Mouse (Mus musculus) CH12.LX (cell line): ENCODE measurements at regions not wholly inside any gene's neighbourhood (a gene's known extent, or its start where the extent isn't known, plus 50 kb on each side); places are given as distances from the start of the nearest gene placed in this dataset.

Experiments
- DNase-seq: peaks from one replicate; pipeline ENCODE4 v3.0.0-alpha.2; 2013; ENCODE audit errors: extremely low read depth
- H3K27ac ChIP-seq: 2 replicates; pipeline ENCODE4 v1.5.1; 2012; ENCODE audit warnings: low read depth, mild to moderate bottlenecking, control low read depth, moderate library complexity; ENCODE audit not compliant: insufficient read depth
- H3K27me3 ChIP-seq: replicated peaks from 2 replicates; pipeline ENCODE3; 2012; ENCODE audit warnings: inconsistent platforms
- H3K36me3 ChIP-seq, 2 experiments: replicated peaks in 1 of 2; 2 replicates each; pipeline versions ENCODE3 to v1.6.1; 2012; ENCODE audit warnings: inconsistent platforms in 1 of 2, low read length in 1 of 2, mild to moderate bottlenecking in 1 of 2, mixed read lengths in 1 of 2, moderate library complexity in 1 of 2; ENCODE audit not compliant: control insufficient read depth in 1 of 2, insufficient read depth in 1 of 2
- H3K4me1 ChIP-seq, 2 experiments: 2 replicates each; pipeline ENCODE4 v1.6.1; 2012; ENCODE audit warnings: inconsistent platforms in 1 of 2, moderate library complexity in 1 of 2; ENCODE audit not compliant: insufficient read depth in 2 of 2, control insufficient read depth in 1 of 2
- H3K4me2 ChIP-seq: 2 replicates; pipeline ENCODE4 v1.6.1; 2012; ENCODE audit warnings: low read depth, mild to moderate bottlenecking, control low read depth; ENCODE audit not compliant: poor library complexity, insufficient read depth, severe bottlenecking
- H3K4me3 ChIP-seq, 3 experiments: fragments of 150-350 bp in 1 of 3; sonication (generic) in 1 of 3; replicated peaks in 1 of 3; 2 replicates each; pipeline versions ENCODE3 to v1.5.1; 2011 to 2012; ENCODE audit warnings: low read depth in 2 of 3, low read length in 2 of 3, mild to moderate bottlenecking in 2 of 3, moderate library complexity in 2 of 3, control low read depth in 1 of 3, improper control_type of control experiment in 1 of 3, inconsistent platforms in 1 of 3, mixed read lengths in 1 of 3; ENCODE audit not compliant: poor library complexity in 1 of 3
- H3K79me2 ChIP-seq: replicated peaks from 2 replicates; pipeline ENCODE4 v1.6.1; 2012; ENCODE audit warnings: mild to moderate bottlenecking, moderate library complexity; ENCODE audit not compliant: control insufficient read depth, poor library complexity, insufficient read depth, severe bottlenecking; ENCODE audit errors: extremely low read depth
- H3K9ac ChIP-seq: 2 replicates; pipeline ENCODE4 v1.6.1; 2012; ENCODE audit warnings: low read depth, mild to moderate bottlenecking, control low read depth, moderate library complexity; ENCODE audit not compliant: insufficient read depth
- H3K9me3 ChIP-seq: replicated peaks from 2 replicates; pipeline ENCODE3; 2012; ENCODE audit warnings: low read length, inconsistent platforms, mixed read lengths
- BHLHE40 ChIP-seq: IDR thresholded peaks from 2 replicates; pipeline ENCODE4 v1.6.1; 2011; ENCODE audit warnings: mild to moderate bottlenecking, low read depth, low read length, improper control_type of control experiment
- CHD2 ChIP-seq: IDR thresholded peaks from 2 replicates; pipeline ENCODE4 v1.6.1; 2011; ENCODE audit warnings: low read length, improper control_type of control experiment
- ELF1 ChIP-seq: IDR thresholded peaks from 2 replicates; pipeline ENCODE4 v1.6.1; 2014; ENCODE audit warnings: low read depth, mild to moderate bottlenecking, inconsistent platforms, low read length, improper control_type of control experiment
- EP300 ChIP-seq: IDR thresholded peaks from 2 replicates; pipeline ENCODE4 v1.6.1; 2011; ENCODE audit warnings: low read length, improper control_type of control experiment
- GABPA ChIP-seq: IDR thresholded peaks from 2 replicates; pipeline ENCODE4 v1.6.1; 2012; ENCODE audit warnings: low read depth, low read length, improper control_type of control experiment, inconsistent platforms; ENCODE audit not compliant: insufficient replicate concordance
- HCFC1 ChIP-seq: IDR thresholded peaks from 2 replicates; pipeline ENCODE4 v1.6.1; 2012; ENCODE audit warnings: low read depth, mild to moderate bottlenecking, inconsistent platforms, low read length, improper control_type of control experiment
- IRF4 ChIP-seq: IDR thresholded peaks from 2 replicates; pipeline ENCODE4 v1.6.1; 2014; ENCODE audit warnings: low read depth, mild to moderate bottlenecking, inconsistent platforms, low read length, improper control_type of control experiment
- JUN ChIP-seq: IDR thresholded peaks from 2 replicates; pipeline ENCODE4 v1.6.1; 2011; ENCODE audit warnings: low read depth, mild to moderate bottlenecking, low read length, improper control_type of control experiment, moderate library complexity; ENCODE audit not compliant: insufficient read depth
- KAT2A ChIP-seq: IDR thresholded peaks from 2 replicates; pipeline ENCODE4 v1.6.1; 2012; ENCODE audit warnings: low read length, improper control_type of control experiment, inconsistent platforms; ENCODE audit not compliant: insufficient replicate concordance
- MAX ChIP-seq: IDR thresholded peaks from 2 replicates; pipeline ENCODE4 v1.6.1; 2011; ENCODE audit warnings: low read length, improper control_type of control experiment
- MAZ ChIP-seq: IDR thresholded peaks from 2 replicates; pipeline ENCODE4 v1.6.1; 2012; ENCODE audit warnings: low read depth, mild to moderate bottlenecking, inconsistent platforms, low read length, improper control_type of control experiment, moderate library complexity
- MEF2A ChIP-seq: IDR thresholded peaks from 2 replicates; pipeline ENCODE4 v1.6.1; 2014; ENCODE audit warnings: low read depth, mild to moderate bottlenecking, inconsistent platforms, low read length, improper control_type of control experiment, borderline replicate concordance
- MXI1 ChIP-seq: IDR thresholded peaks from 2 replicates; pipeline ENCODE4 v1.6.1; 2011; ENCODE audit warnings: mild to moderate bottlenecking, low read depth, low read length, improper control_type of control experiment
- MYC ChIP-seq: IDR thresholded peaks from 2 replicates; pipeline ENCODE4 v1.6.1; 2011; ENCODE audit warnings: low read depth, mild to moderate bottlenecking, improper control_type of control experiment, low read length
- PAX5 ChIP-seq: IDR thresholded peaks from 2 replicates; pipeline ENCODE4 v1.6.1; 2012; ENCODE audit warnings: low read length, inconsistent platforms, mixed read lengths
- POLR2A ChIP-seq: IDR thresholded peaks from 2 replicates; pipeline ENCODE4 v1.6.1; 2011; ENCODE audit warnings: low read depth, mild to moderate bottlenecking, improper control_type of control experiment, low read length
- POLR2AphosphoS2 ChIP-seq: IDR thresholded peaks from 2 replicates; pipeline ENCODE4 v1.6.1; 2011; ENCODE audit warnings: low read depth, low read length, improper control_type of control experiment
- TBP ChIP-seq: conservative IDR thresholded peaks from 2 replicates; pipeline ENCODE4 v1.6.1; 2011; ENCODE audit warnings: low read depth, low read length, improper control_type of control experiment
- ZKSCAN1 ChIP-seq: IDR thresholded peaks from 2 replicates; pipeline ENCODE4 v1.6.1; 2012; ENCODE audit warnings: low read depth, inconsistent platforms, low read length, improper control_type of control experiment, borderline replicate concordance
- ZNF384 ChIP-seq: IDR thresholded peaks from 2 replicates; pipeline ENCODE4 v1.6.1; 2012; ENCODE audit warnings: low read depth, low read length, improper control_type of control experiment, inconsistent platforms
- dilution Hi-C: fragments of 300-500 bp; cut with MboI; formaldehyde crosslinking; loops from 2 replicates; pipeline ENCODE4 v1.14.3; 2020; ENCODE audit warnings: low sequenced_read_pairs; ENCODE audit not compliant: extremely low pct_unique_long_range_greater_than_20kb, extremely low pct_ligation_motif_present
- in situ Hi-C: fragments of 300-500 bp; cut with MboI; formaldehyde crosslinking; loops from 3 replicates; pipeline ENCODE4 v1.14.3; 2019; ENCODE audit warnings: low sequenced_read_pairs, low pct_ligation_motif_present, low pct_unique_long_range_greater_than_20kb, mixed read lengths

DNA sequence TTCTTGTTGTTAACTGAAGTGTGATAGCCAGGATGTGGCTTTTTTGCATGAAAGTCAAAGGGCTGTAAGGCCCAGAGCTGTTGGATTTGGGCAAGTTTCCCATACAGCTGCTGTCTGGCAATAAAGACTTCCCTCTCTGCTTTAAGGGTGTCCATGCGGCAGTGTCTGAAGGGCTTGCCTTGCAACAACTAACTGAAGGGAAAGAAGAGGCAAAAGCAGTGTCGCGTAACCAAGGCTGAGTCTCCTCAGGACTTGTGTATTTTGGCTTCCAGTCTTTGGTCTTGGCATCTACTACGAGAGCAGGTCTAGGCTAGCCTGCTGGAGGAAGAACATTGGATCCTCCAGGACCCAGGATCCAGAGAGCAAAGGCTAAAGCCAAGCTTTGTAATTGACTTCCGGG is 306.7 kb downstream of the Tshz3 start:
- Histone ChIP-seq H3K9me3 (peaks cover 71% of the 10 kb centered on the region), H3K27ac (no peak overlapping the region), H3K4me2 (no peak overlapping the region), H3K4me1 (no peaks in the 10 kb centered on the region), H3K79me2 (no peaks in the 10 kb centered on the region), H3K9ac (no peak overlapping the region), H3K4me3 (no peak overlapping the region), H3K27me3 (no peaks in the 10 kb centered on the region), H3K36me3 (no peaks in the 10 kb centered on the region)
- dilution Hi-C loops (no loop called here), in situ Hi-C loops (no loop called here)
- no peak for DNase-seq
- TF ChIP-seq MAX (no peak), ZNF384 (no peak), TBP (no peak), ZKSCAN1 (no peak), CHD2 (no peak), MEF2A (no peak), POLR2AphosphoS2 (no peak), KAT2A (no peak), HCFC1 (no peak), MYC (no peak), POLR2A (no peak), ELF1 (no peak), MAZ (no peak), MXI1 (no peak), EP300 (no peak), BHLHE40 (no peak), JUN (no peak), PAX5 (no peak), GABPA (no peak)

- TF ChIP-seq GABPA (no peak), TBP (no peak), MEF2A (no peak), JUN (no peak), IRF4 (no peak)
- DNase-seq: no peak
These were observed 307.8 kb downstream of the Tshz3 start for GRCm38 (mm10) chr7:37005701-37006100.

More at GRCm38 (mm10) chr7:37005701-37006100, 307.8 kb downstream of the Tshz3 start:
- Histone ChIP-seq H3K4me3 (no peak overlapping the region), H3K4me2 (no peak overlapping the region), H3K79me2 (no peaks in the 10 kb centered on the region), H3K27me3 (no peaks in the 10 kb centered on the region), H3K9me3 (peaks cover 75% of the 10 kb centered on the region), H3K36me3 (no peaks in the 10 kb centered on the region), H3K9ac (no peak overlapping the region), H3K27ac (no peak overlapping the region), H3K4me1 (no peaks in the 10 kb centered on the region)
- dilution Hi-C loops: no loop called here
- in situ Hi-C loops: no loop called here
